Mouse (Mus musculus): ENCODE results near the gene Vash1.

GRCm38 (mm10) chr12:86698537-86698936, 20.0 kb downstream of the Vash1 start:
- no peak for TF ChIP-seq CTCF (conservative IDR thresholded peaks at IDR 0.05; ENCODE audit: low read length)
- TF ChIP-seq NANOG (IDR thresholded peaks at IDR 0.05; ENCODE audit: borderline replicate concordance, low read length): no peak
- no peak for TF ChIP-seq POU5F1 (IDR thresholded peaks at IDR 0.05; ENCODE audit: borderline replicate concordance, low read length)
